Mouse (Mus musculus) gastrocnemius, postnatal 36 days (tissue): ENCODE results near the gene Coa4. TPM values are rescaled to one million over a fixed set of nuclear protein-coding genes. Genes with fewer than 3 reads are reported as not detected.

Experiments
- DNase-seq, 2 experiments: peaks; one replicate each; pipeline ENCODE4 v3.0.0; 2022
- intact Hi-C: fragments of 180-260 bp; cut with DNase I; formaldehyde crosslinking; loops from one replicate; pipeline ENCODE4 v1.15.1; 2025
- total RNA-seq, 2 experiments: library from RNA; stranded (reverse); gene quantifications; 2 replicates each; pipeline ENCODE4 v1.2.3; 2021

The Coa4 gene
- total RNA-seq, 2 experiments from 2014 or later = 9.1 to 10.4 TPM

DNA sequence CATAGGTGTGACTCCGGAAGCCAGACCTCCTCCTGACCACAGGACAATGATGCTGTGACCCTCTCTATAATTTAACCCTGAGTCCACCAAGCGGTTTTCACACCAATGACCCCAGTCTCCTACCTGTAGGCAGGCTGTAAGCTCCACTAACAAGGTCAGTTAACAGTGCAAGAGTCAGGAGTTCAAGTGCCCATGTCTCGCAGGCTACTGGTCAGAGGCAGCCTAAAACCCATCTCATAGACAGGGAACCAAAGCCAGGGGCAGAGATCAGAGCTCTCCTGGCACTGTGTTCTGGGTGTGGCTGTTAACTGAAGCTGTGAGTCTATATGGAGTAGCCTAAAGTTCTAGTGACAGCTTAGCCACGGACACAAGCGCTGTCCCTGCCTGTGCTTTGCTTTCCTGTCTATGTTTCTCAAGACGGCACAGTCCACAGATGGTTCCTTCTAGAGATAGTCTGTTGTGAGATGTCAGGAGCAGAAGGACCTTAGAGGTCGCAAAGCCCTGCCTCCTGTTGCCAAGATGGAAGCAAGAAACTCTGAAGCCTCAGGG, 34.4 kb upstream of the Coa4 start:
- intact Hi-C loops = no loop called here
- no peak for DNase-seq

DNA sequence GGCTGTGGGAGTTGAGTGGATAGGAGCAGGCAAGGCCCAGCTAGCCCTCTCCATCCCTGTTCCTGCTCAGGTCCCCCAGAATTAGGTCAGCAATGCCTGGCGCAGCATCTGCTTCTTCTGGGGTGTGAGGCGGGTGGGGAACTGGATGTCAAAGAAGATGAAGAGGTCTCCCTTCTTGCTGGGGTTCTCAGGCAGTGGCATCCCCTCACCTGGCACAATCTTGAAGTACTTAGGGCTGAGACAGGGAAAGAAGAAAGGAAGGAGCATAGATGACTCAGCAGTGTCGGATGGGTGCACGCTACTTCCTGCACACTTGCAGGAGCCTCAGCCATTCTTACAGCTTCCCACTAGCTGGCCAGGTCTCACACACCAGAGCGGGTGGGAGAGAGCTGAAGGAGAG, 33.8 kb upstream of the Coa4 start:
- intact Hi-C loops = no loop called here

DNA sequence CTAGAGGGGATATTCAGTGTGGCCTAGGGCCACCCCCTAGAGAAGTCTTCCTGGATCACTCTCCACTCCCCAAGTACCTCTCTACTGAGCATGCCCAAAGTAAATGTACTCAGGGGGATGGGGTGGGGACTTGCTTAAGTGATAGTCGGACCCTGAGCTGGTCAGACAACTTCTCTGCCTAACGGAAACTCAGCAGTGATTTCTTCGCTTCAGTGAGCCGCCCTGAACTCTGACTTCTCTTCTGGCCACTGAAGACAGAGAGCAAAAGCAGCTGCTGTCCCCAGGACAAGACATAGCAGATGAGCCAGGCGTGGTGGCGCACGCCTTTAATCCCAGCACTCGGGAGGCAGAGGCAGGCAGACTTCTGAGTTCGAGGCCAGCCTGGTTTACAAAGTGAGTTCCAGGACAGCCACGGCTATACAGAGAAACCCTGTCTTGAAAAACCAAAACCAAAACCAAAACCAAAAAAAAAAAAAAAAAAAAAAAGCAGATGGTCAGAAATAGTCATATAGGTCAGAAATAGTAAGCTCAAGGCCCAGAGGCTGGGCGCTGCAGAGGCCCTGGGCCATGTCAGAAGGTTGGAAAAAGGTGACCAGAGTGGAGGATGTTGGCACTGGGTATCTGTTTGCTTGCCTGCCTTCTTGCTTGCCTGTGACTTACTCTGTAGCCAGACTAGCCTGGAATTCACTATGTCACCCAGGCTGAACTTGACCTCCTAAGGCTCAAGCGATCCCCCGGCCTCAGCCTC, 32.0 kb upstream of the Coa4 start:
- intact Hi-C loops = no loop called here
- no peak for DNase-seq

More for the DNA sequence above, 33.8 kb upstream of the Coa4 start:
- DNase-seq = no peak

DNA sequence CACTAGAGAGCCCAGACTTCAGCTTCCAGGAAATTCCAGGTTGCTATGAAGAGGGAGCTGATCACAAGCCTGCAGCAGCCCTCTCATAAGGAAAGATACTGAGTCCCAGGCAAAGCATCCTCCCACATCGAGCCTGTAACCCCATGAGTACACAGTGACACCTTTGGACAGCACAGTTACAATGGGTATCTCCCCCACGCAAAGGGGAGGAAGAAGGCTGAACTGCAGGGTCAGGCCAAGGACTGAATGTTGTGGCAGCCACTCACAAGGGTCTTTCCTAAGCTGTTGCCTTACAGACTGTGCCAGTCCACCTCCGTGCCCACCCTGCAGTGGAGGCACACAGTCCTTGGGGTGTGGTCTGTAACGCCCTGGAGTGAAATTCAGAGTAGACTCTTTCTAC, 30.4 kb upstream of the Coa4 start:
- intact Hi-C loops = no loop called here
- DNase-seq = no peak

DNA sequence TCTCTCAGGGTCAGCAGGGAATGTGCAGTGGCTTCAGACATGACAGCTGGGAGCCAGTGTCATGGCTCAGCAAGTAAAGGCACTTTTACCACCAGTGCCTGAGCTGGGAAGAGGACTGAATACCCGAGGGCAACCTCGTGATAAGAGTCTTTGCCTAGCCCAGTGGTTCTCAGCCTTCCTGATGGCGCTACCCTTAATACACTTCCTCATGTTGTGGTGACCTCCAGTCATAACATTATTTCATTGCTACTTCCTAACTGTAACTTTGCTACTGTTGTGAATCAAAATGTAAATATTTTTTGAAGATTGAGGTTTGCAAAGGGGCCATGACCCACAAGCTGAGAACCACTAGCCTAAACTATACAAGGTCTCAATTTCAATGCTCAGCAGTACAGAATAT, 28.2 kb upstream of the Coa4 start:
- no peak for DNase-seq
- intact Hi-C loops = no loop called here

DNA sequence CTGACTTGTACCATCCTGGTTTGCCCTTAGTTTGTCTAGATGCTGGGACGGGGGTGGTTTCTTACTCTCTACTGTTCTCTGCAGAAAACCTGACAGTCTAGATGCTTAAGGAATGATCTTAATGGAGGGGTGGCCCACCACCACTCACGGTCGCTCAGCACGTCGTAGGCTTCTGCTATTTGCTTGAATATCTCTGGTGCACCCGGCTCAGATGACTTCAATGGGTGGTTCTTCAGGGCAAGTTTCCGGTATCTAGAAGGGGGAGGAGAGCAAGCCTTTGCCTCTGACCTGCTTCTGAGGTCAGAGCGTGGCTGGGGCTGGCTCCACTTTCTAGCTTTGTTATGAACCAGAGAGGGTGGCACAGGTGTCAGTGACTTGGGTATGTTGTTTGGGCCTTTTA, 25.3 kb upstream of the Coa4 start:
- intact Hi-C loops = no loop called here
- no peak for DNase-seq

DNA sequence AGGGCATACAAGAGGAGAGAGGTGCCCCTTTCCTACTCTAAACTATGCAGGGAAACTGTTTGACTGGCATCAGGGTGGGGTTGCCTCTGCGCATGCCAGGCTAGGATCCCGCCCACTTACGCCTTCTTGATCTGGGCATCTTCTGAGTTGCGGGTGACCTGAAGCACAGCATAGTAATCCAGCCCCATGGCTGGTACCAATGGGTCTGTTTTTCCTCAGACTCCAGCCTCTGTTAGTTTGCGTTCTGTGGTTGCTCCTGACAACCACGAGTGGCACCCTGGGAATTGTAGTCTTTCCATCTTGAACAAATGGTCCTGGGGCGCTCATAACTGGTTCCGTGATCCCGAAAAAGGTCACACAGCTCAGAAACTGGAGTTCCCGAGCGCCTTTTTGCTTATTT, 22.3 kb upstream of the Coa4 start, which contains the start of gene Dnajb13:
Gene Dnajb13 (minus strand): TSS at position 388 of the 400 bp plus-strand sequence.
- intact Hi-C loops = no loop called here
- no peak for DNase-seq

DNA sequence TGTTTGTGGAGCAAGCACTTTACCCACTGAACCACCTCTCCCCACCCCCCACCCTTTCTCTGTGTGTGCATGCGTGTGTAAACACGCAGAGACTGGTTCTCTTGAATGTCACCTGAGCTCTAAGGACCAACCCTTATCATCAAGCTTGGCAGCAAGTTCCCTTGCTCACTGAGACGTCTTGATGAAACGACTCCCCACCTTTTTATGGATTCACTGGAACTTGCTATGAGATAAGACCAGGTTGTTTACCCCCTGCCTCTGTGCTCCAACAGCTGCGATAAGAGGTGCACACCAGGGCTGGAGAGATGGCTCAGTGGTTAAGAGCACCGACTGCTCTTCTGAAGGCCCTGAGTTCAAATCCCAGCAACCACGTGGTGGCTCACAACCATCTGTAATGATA, 16.7 kb upstream of the Coa4 start:
- intact Hi-C loops = loop anchor here (2.0 kb wide), 1 partner anchor 117 kb away; no protein-coding TSS in a partner anchor
- DNase-seq = no peak

DNA sequence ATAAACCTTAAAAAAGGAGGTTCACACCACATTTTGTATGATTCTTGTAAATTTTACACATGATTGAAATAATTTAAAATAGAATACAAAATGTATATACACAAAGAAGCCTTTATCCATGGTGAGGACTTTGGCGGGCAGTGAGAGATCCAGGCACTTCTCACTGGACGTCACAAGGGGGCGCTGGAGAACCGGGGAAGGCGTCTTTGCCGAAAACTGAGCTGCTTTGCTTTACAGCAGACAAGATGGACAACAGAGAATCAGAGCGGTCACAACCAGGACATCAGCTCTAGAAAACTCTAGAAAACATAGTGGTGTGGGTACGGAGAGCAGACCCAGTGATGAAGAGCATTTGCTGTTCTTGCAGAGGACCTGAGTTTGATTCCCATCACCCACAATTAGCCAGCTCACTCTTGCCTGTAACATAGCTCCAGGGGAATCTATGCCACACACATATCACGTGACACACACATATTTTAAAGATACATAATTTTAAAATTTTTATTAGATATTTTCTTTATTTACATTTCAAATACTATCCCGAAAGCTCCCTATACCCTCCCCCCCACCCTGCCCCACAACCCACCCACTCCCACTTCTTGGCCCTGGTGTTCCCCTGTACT, 16.1 kb upstream of the Coa4 start:
- DNase-seq = peak; percentile 74 to 77
- intact Hi-C loops = loop anchor here (2.0 kb wide), 1 partner anchor 116 kb away; no protein-coding TSS in a partner anchor

DNA sequence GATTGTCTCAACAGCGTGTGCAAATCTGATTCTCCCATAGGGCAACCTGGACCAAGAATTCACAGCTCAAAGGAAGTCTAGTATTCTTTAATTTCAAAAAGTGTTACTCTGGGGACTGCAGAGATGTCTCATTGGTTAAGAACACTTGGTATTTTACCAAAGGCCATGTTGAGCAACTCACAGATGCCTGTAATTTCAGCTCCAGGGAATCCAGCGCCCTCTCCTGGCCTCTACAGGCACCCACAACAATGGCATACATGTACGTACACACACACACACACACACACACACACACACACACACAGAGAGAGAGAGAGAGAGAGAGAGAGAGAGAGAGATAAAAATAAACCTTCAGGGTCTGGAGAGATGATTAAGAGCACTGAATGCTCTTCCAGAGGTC, 14.6 kb upstream of the Coa4 start:
- DNase-seq = no peak
- intact Hi-C loops = no loop called here

DNA sequence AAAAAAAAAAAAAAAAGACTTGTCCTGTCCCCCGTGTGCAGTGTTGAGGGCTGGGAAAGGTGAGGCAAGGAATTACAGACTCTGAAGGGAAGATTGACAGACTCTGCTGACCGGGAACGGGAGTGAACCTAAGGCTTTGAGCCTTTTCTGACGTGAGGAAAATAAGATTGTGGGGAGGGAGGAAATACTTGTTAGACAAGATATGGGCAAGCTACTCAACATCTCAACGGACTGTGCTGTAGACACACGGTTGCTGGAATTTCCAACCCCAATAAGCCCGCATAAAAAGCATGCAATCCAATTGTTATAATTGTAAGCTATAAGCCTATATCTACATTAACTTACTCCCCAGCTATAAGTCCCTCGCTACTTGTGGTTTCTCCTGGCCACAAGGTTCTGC, 12.2 kb upstream of the Coa4 start:
- no peak for DNase-seq
- intact Hi-C loops = no loop called here

DNA sequence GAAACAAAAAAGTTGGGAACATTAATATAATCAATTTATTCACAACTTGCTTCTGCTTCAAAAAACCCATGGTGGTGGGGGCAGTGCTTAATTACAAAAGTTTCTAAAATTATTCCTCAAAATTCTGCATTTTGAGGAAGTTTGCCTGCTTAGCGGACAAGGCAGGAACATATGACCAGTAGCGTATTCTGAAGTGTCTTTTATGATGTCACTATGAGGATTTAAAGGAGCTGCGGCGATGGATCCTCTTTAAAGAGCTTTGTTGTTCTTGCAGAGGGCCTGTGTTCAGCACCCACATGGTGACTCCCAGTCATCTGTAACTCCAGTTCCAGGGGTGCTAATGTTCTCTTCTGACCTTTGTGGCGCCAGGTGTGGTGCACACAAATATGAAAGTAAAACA, 6.1 kb upstream of the Coa4 start:
- intact Hi-C loops = no loop called here
- DNase-seq = no peak

DNA sequence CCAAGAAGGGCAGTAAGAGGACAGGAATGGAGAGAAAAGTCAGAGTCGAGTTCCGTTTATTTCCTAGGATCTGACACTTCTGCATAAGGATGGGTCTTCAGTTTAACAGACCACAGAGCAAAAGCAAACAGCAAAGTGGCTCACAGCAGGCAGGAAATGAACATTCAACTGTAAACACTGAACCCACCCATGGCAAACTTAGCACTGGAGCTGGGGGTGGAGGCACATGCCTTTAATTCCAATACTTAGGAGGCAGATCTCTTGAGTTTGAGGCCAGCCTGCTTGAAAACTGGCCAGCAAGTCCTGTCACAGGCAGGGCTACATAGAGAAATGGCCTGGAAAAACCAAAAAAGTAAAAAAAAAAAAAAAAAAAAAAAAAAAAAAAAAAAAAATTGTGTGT, 3.4 kb upstream of the Coa4 start:
- intact Hi-C loops = no loop called here
- DNase-seq = no peak

DNA sequence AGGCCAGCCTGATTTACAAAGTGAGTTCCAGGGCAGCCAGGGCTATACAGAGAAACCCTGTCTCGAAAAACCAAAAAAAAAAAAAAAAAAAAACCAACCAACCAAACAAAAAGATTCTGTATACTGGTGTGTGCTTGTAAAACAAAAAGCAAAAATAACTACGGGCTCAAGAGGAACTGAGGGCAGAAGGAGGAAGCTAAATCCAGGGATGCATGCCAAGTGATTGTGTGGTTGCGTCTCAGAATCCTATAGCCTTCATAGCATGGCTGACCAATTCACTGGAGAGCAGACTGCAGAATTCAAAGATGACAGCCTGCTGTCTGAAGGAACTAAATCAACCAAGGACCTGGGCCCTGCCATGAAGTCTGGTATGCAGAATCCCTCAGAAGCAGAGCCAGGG, 2.7 kb upstream of the Coa4 start:
- intact Hi-C loops = no loop called here
- no peak for DNase-seq

DNA sequence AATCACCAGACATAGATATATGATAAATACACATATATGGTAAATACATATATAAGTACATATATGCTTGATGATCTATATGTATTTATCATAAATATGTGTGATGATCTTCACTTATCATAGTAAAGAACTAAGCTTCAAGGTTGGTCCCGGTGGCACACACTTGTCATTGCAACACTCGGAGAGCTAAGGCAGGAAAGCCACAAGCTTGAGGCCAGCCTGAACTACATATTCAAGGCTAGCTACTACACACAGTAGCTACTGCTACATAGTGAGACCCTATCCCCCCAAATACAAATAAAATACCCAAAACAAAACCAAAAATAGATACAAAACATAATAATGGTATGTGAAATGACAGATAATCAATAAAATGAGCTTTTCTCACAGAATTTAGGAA, 1.0 kb upstream of the Coa4 start:
- intact Hi-C loops = loop anchor here (5.0 kb wide), 1 partner anchor 46 kb away; no protein-coding TSS in a partner anchor

DNA sequence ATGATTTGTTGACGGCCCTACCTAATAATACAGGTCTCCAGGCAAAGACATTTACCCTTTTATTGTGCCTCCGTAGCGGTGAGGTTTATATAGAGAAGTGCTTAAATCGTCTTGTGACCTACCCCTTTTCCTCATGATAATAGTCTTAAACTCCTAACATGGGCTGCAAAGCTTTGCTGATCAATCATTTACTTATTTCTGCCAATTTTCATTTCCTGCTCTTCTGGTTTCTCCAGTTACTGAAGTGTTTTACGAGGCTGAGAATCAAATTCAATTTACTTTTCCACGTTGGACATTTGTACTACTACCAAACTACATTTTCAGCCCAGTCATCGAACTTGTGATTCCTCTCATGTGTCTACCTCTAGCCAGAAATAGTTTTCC, 640 bp downstream of the Coa4 start:
- intact Hi-C loops = loop anchor here (5.0 kb wide), 1 partner anchor 45 kb away; no protein-coding TSS in a partner anchor
- no peak for DNase-seq

More for the DNA sequence above, 1.0 kb upstream of the Coa4 start:
- DNase-seq = no peak

DNA sequence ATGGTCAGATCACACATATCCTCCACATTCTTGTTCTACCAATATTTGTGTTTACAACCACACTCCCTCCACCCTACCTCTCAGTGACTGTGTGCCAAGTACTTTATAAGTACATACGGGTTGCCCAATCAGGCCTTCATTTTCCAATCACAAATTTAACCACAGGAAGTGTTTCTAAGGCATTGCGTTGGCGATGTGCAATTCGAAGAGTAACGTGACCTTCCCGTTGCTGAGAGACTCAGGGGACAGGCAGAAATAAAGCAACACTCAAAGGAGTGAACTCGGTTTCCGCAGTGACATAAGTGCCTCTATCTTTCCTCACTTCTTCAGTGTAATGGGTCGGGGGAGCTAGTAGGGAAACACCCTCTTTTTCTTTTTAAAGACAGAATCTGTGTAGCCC, 2.6 kb downstream of the Coa4 start:
- intact Hi-C loops = loop anchor here (5.0 kb wide), 1 partner anchor 43 kb away; no protein-coding TSS in a partner anchor

DNA sequence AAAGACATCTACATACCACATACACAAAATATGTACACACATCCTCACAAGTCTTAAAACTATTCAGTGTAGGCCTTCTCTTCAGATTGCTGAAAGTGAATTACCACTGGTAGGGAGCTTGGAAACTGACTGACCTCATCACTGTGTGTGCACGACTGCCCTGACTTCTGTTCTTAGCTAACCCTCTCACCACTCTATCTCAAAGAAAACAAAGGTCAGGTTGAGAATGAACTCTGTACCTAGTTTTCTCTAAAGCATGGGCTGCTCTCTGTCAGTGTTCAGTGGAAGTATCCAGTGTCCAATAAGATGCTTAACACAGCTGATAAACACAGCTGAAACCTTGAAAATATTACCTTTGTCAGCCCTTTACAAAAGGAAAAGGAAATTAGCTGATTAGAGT, 7.6 kb downstream of the Coa4 start:
- DNase-seq = no peak
- intact Hi-C loops = no loop called here

More for the DNA sequence above, 2.6 kb downstream of the Coa4 start:
- no peak for DNase-seq

DNA sequence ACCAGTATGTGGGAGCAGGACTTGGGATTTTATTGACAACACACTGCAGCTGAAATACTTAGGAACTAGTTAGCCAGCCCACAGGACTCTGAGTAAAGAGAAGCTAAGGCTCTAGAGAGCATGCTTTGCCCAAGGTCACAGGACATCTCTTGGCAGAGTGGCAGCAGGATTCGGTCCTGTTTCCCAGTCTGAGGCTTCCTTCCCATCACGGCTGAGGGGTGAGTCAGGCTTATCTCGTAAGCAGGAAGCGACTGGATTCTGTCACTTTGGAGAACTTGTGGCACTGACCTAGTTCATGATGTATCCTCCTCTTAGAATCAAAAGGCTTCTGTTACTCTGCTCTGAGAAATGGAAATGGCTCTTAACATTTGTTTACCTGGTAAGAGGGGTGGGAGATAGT, 10.8 kb downstream of the Coa4 start:
- intact Hi-C loops = no loop called here
- no peak for DNase-seq

DNA sequence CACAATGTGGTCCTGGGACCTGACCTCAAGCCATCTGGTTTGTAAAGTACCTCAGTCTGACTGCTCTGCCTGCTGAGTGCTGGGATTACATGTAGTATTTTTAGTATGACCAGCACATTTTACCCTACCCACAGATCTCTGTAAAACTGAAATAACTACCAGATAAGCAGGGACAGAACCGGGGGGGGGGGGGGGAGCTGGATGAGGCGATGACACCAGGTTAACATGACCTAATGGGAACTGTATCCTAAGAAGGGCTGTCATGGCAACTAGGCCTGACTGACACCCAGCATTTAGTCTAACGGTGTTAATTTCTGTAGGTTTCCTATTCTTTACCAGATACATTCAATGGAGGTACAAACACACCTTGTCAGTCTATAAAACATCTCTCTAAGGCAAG, 12.9 kb downstream of the Coa4 start:
- intact Hi-C loops = no loop called here
- no peak for DNase-seq

DNA sequence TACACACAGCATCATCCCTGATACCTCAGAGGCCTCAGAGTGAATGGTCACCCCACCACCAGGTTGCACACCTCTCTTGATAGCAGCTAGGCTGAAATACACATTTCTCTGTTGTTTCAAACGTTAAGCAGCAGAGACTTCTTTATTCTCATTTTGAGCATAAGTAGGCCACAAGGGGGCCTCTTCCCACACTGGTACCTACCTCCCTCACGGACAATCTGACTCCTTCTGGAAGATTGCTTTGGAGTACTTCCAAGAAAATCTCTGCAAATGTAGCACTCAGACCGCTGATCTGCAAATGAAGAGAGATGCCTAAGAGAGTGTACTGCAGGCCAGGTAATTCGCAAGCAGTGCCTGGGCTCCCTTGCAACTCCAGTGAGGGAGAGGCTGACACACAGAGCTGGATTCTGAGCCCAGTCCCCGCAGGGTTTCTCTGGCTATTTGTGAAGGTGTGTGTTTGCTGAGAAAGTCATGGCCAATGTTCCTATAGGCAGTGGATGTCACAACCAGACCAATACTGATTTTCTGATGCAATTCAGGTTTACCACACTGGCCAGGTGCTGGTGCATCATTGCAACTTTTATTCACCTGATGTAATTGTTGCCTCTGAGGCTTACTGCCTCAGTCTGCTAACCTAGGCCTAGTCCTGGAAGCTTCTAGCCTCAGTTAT, 13.6 kb downstream of the Coa4 start:
- DNase-seq = no peak
- intact Hi-C loops = no loop called here
